Mouse (Mus musculus) liver, adult 2 months (tissue): ENCODE results near the gene Men1.

Experiments used
- CTCF ChIP-seq: fragments of 200-500 bp; IDR thresholded peaks from 2 replicates; pipeline ENCODE4 v1.5.1; 2011; ENCODE audit warnings: low read depth, low read length, control low read depth
- POLR2A ChIP-seq: fragments of 200-500 bp; IDR thresholded peaks from 2 replicates; pipeline ENCODE4 v1.6.1; 2011; ENCODE audit warnings: low read length, control low read depth; ENCODE audit not compliant: insufficient read depth; ENCODE audit errors: extremely low read depth

DNA sequence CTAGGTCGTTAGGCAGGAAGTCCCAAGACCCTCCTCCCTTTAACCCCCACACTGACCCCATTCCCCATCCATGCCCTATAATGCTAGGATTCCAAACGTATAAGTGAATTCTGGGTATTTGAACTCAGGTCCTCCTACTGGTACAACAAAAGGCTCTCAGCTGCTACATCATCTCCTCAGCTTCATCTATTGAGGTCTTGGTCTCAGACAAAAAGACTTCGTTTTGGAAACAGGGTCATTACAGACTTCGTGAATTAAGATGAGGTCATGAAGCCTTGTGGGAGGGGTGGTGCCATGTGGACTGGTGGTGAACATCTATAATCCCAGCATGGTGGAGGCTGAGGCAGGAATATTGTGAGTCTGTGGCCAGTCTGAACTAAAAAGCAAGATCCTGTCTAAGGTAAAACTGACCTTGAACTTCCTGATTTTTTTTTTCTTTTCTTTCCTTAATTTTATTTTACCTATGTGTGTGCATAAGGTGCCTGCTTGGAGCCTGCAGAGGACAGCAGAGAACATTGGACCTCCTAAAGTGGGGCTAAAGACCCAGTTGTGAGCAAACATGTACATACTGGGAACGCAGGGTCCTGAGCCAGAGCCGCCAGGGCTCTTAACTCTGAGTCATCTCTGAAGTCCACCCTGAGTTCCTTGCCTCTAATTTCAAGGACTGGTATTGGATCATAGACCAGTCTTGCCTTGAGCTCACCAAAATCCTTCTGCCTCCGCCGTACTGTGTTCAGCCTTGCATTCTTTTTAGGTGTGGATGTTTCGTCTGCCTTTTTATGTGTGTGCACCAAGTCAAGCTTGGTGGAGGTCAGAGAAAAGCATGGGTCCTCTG lies 801 bp upstream of the Men1 start:
- TF ChIP-seq CTCF (no peak), POLR2A (no peak)
